Mouse (Mus musculus): ENCODE data around the gene Smim15. TPM values are rescaled to one million over a fixed set of nuclear protein-coding genes. Genes with fewer than 3 reads are reported as not detected.

The Smim15 gene
- polyA plus RNA-seq, 1 experiment from 2014 or later: 51.2 TPM

DNA sequence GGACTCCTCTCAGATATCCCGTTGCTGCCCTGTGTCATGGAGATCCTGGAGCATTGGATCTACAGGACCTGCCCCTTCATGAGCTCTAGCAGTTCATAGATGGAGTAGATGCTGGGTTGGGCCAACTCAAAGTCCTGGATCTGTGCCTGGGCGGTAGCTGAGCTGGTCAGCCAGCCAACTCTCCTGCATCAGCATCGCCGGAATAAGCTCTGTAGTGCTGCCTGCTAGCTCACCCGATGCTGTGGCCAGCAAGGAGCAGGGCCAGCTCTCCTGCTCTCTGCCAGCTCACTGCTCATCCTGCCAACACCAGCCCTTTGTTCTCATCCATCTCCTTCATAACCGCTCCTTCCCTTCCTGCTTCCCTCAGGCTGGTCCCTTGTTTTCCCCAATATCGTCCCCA is 51.4 kb downstream of the Smim15 start:
- no peaks in the 10 kb centered on the region for H3K27me3 ChIP-seq
- no peak for ATAC-seq (ENCODE audit: insufficient number of reproducible peaks, insufficient read depth, low FRiP score, low TSS enrichment)
- no peaks in the 10 kb centered on the region for H3K36me3 ChIP-seq
- H3K4me2 ChIP-seq (replicated peaks): no peak overlapping the region
- no peak overlapping the region for H3K27ac ChIP-seq
- 78% methylated on average over 7 of the region's 7 CpGs for WGBS
- H3K4me1 ChIP-seq: no peaks in the 10 kb centered on the region
- no peak overlapping the region for H3K4me3 ChIP-seq
- H3K9ac ChIP-seq: no peak overlapping the region
- H3K9me3 ChIP-seq: no peaks in the 10 kb centered on the region

DNA sequence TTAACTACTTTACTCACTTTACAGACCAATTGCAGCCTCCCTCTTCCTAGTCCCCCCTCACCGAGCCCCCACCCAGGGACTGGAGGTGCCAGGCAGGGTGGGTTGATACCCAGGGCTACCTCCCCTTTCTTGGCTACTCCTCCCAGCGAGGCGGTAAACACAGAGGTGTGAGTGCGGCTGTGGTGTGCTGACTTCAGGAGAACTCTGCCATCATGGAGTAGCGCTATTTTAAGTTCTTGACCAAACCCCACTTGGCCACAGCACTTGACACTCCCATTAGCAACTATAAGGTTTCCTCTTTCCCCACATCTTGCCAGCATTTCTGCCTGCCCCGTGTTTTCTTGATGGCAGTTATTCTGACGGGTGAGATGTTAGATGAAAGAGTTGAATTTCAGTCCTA is 52.2 kb downstream of the Smim15 start:
- H3K4me2 ChIP-seq (replicated peaks): no peak overlapping the region
- H3K27ac ChIP-seq: no peak overlapping the region
- H3K27me3 ChIP-seq: no peaks in the 10 kb centered on the region
- H3K9ac ChIP-seq: no peak overlapping the region
- H3K9me3 ChIP-seq: no peaks in the 10 kb centered on the region
- H3K4me3 ChIP-seq: no peak overlapping the region
- H3K4me1 ChIP-seq: no peaks in the 10 kb centered on the region
- no peak for ATAC-seq (ENCODE audit: insufficient number of reproducible peaks, insufficient read depth, low FRiP score, low TSS enrichment)
- 76% methylated on average over 7 of the region's 7 CpGs for WGBS
- H3K36me3 ChIP-seq: no peaks in the 10 kb centered on the region

Other genes starting within 250 kb of the Smim15 start
- gene Ndufaf2, start 114.2 kb downstream of the Smim15 start, polyA plus RNA-seq (2016; fragmentation: Nextera tagmentation; extraction: Ambion mirVana): 92.1 and 94.0 TPM in 2 replicates
- 20.8 and 24.2 TPM in 2 replicates for gene Ercc8, start 114.3 kb downstream of the Smim15 start, polyA plus RNA-seq (2016; fragmentation: Nextera tagmentation; extraction: Ambion mirVana)
- 1.7 and 2.4 TPM in 2 replicates for gene Elovl7, start 170.0 kb downstream of the Smim15 start, polyA plus RNA-seq (2016; fragmentation: Nextera tagmentation; extraction: Ambion mirVana)